Mouse (Mus musculus): Measurements from ENCODE around the gene Ndc1.
"Not testable (repeated sequence)": the region's sequence is repeated elsewhere in the genome, so short reads cannot be mapped to it uniquely, and the experiment has no call there.

Ndc1 gene

DNA sequence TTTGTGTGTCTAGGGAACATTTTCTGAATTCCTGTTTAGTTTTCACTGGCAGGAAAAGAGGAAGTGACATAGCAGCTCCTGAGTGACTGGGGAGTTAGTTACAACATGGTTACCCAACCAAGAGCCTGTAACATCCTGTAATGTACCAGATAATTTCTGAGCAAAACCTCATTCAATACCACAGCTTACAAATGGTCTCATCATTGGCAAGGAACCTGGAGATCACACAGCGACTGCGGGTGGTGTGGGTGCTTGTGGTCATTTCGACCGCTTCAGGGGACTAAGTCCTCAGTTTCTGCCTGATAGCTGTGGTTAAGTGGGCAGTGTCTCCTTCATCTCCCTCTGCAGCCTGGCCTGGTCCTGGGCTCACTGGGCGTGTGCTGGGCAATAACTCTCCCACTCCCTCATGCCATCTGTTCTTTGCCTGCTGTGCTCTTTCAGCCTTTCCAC, 3.4 kb upstream of the Ndc1 start:
- DNase-seq (ENCODE audit: low read depth), result no peak

GRCm38 (mm10) chr4:107366408-107366807, 1.2 kb upstream of the Ndc1 start:
- DNase-seq (ENCODE audit: low read depth), result not testable (repeated sequence)

DNA sequence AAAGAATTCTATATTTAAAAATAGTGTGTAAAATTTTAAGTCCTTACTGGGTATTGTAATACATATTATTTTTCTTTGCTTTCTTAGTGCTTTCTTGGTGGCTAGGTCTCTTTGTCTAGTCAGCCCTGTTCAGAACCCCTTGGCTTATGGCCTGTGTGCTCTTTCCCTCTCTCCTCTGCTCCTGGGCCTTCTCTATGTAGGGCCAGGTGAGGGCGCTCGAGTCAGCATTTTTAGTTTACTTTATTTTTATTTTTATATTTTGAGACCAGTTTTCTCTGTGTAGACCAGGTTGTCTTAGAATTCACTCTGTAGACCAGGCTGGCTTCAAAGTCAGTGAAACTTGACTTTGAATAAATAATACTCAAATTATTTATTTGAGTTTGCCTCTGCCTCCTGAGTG, 4.7 kb downstream of the Ndc1 start:
- peak; percentile 26 for DNase-seq (ENCODE audit: low read depth)

GRCm38 (mm10) chr4:107374677-107375076, 7.1 kb downstream of the Ndc1 start:
- DNase-seq (ENCODE audit: low read depth), result no peak

- DNase-seq (ENCODE audit: low read depth), result no peak
These were observed 11.4 kb downstream of the Ndc1 start for GRCm38 (mm10) chr4:107378954-107379353.

DNA sequence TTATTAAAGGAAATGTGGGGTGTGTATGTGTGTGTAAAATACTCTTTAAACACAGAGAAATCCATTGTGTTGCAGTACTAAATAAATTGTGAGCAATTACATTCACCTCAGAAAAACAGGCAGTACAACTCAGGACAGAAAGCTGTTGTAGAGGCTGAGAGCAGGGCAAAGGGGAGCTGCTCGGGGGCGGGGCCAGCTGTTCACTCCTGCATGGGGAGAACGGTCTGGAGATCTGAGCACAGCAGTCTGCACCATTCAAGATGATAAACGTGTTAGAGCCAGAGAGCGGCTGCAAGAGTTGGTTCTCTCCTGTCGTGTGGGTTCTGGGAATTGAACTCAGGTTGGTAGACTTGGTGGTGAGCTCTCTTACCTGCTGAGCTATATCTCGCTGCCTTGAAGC, 13.3 kb downstream of the Ndc1 start:
- no peak for DNase-seq (ENCODE audit: low read depth)

DNA sequence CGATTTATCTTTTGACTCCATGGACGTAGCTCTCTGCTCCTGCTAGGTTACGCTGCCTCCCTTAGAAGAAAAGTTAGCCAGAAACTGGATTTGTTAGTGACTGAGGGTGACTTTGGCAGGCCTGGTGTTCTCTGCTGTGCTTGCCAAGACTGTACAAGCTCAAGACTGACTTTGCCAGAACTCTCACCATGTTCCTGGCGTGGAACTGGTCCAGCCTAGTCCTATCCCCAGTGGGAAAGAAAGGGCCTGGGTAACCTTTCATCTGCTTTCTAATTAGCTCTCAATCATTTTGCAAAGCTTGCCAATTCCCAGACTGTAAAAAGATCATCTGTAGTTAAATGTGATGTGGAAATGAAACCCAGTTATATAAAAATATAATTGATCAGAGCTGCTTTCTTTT, 19.5 kb downstream of the Ndc1 start:
- DNase-seq (ENCODE audit: low read depth), result no peak

DNA sequence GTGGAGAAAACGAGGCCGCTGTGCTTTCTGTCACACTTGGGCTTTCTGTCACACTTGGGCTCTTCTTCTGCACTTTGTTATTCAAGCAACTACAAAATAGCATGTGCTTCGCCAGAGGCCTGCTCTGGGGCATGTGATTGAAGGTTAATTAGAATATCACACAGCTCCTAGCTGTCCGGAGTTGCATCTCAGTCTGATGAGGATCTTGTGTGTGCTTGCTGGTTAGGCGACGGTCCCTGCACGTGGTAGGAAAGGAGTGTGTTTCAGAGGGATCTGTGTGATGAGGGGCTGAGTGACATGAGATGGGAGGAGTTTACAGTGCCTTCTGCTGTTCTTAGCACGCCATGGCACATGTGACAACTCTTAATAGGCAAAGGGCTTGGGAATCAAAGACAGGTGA, 19.9 kb downstream of the Ndc1 start:
- no peak for DNase-seq (ENCODE audit: low read depth)

DNA sequence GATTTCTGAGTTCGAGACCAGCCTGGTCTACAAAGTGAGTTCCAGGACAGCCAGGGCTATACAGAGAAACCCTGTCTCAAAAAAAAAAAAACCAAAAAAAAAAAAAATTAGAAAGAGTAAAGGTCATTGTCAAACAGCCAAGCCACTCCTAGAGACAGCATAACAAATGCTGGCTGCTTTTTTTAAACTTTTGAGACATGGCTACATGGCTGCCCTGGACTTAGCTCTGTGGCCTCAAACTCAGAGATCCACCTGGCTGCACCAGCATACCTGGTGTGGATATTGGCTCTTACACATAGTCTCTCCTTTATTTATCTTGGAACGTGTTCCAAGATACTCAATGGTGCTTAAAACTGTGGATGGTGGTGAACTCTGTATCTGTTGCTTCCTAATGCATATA, 20.7 kb downstream of the Ndc1 start:
- no peak for DNase-seq (ENCODE audit: low read depth)

DNA sequence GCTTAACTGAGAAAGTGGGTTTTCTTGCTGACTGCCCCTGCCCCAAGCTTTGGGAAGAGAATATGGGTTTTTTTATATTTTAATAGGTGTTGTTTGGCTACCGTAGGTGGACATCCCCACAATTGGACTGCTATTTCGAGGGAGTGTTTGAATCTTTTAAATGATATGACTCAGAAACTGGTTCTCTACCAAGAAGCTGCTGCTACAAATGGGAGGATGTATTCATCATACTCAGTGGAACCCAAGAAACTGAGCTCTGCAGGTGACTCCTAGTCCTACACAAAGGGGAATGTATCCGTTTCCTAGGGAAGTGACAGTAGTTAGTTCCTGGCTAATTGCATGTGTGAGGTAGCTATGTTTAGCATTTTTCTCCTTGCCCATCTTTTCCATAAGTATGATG, 21.8 kb downstream of the Ndc1 start:
- no peak for DNase-seq (ENCODE audit: low read depth)

GRCm38 (mm10) chr4:107393771-107394170, 26.2 kb downstream of the Ndc1 start:
- DNase-seq (ENCODE audit: low read depth), result no peak

DNA sequence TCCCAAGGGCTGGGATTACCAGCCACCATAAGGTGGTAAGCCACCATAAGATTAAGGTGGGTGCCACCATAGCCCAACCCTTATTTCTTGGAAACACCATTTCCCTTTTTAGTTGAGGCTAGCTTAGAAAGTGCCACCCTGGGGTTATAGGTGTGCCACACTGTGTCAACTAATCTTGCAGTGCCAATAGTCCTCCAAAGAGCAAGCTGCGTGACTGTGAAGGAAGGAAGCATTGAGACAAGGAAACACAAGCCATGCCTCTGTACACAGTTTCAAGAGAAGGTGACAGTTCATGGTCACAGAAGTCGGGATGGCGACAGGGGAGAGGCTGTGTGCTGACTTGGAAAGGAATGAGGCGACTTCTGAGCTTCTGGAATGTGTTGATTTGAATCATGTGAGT, 52.6 kb downstream of the Ndc1 start:
- DNase-seq (ENCODE audit: low read depth), result no peak

GRCm38 (mm10) chr4:107421711-107422110, 54.1 kb downstream of the Ndc1 start:
- DNase-seq (ENCODE audit: low read depth), result no peak

- DNase-seq (ENCODE audit: low read depth), result no peak
These were observed 54.6 kb downstream of the Ndc1 start for GRCm38 (mm10) chr4:107422176-107422575.

GRCm38 (mm10) chr4:107425616-107426015, 58.0 kb downstream of the Ndc1 start:
- no peak for DNase-seq (ENCODE audit: low read depth)

GRCm38 (mm10) chr4:107426631-107427030, 59.0 kb downstream of the Ndc1 start:
- DNase-seq (ENCODE audit: low read depth), result no peak

GRCm38 (mm10) chr4:107432717-107433116, 65.1 kb downstream of the Ndc1 start:
- DNase-seq (ENCODE audit: low read depth), result no peak

GRCm38 (mm10) chr4:107433998-107434355, 66.4 kb downstream of the Ndc1 start:
- DNase-seq (ENCODE audit: low read depth), result peak; percentile 6

- peak; percentile 11 for DNase-seq (ENCODE audit: low read depth)
These were observed 67.0 kb downstream of the Ndc1 start, which contains the start of gene Glis1 for GRCm38 (mm10) chr4:107434356-107435237. Glis1 (plus strand) TSS chr4:107434591.

- no peak for DNase-seq (ENCODE audit: low read depth)
These were observed 67.8 kb downstream of the Ndc1 start for GRCm38 (mm10) chr4:107435238-107435946.

- no peak for DNase-seq (ENCODE audit: low read depth)
These were observed 68.9 kb downstream of the Ndc1 start for GRCm38 (mm10) chr4:107436476-107436875.

DNA sequence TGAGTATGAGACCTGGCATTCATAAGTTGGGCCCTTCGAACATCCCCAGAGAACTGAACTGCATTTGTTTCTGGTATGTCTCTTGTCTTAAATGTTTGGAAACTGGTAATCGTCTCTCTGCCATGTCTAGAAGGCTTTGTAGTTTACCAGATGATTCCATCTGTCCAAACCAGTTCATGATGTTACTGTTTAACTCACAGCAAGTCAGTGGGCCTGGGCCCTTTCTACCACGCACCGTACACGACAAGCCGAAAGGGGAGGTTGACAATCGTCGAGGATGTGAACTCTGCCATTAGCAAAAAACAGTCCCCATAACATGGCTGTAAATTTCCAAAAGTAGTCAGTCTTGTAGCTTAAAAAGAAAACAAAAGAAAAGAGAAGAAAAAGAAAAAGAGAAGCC, 71.2 kb downstream of the Ndc1 start:
- DNase-seq (ENCODE audit: low read depth), result no peak

DNA sequence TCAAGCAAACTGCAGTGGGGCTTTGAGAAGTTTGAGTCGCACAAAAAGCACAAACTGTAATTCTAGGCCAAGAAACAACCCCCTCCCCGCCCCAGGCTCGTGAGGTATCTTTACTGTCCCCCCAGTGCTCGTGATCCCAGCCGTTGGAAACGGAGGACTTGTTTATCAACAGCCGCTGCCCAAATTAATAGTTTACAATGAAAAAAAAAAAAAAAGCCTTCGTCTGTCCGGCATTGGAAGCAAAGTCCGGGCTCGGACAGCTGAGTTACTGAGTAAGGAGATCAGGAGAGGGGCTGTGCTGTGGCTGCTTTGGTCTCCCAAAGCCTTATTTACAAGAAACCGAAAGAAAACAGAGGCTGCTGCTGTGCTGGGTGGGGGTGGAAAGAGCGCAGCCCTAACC, 72.7 kb downstream of the Ndc1 start:
- DNase-seq (ENCODE audit: low read depth), result no peak
